Mouse (Mus musculus) c-Kit-negative CD71-positive TER-119-positive erythroid progenitor cells, embryonic 14.5 days (primary cell): ENCODE results near the gene Reep3.
"Not testable (repeated sequence)": the region's sequence is repeated elsewhere in the genome, so short reads cannot be mapped to it uniquely, and the experiment has no call there.

ENCODE experiments used
- DNase-seq: peaks from one replicate; pipeline ENCODE4 v3.0.0-alpha.2; 2013; ENCODE audit warnings: low read depth, low spot score

Gene Reep3

DNA sequence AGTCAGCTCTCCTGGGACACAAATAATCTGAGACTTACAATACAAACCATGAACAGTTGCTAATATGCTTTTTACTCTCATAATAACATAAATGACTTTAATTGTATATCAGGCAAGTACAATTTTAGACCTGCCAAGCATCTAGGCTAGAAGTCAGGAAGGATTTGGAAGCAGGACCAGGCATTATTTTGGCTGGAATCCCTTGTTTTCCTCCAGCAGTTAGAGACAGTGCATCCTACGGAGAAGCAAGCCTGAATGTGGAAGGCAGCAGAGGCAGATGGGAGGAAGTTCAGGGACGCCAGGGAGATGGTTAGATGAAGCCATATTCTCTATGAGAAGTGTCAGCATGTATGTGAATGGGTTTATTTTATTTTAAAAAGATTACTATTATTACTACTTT is 79.4 kb downstream of the Reep3 start:
- DNase-seq: no peak

DNA sequence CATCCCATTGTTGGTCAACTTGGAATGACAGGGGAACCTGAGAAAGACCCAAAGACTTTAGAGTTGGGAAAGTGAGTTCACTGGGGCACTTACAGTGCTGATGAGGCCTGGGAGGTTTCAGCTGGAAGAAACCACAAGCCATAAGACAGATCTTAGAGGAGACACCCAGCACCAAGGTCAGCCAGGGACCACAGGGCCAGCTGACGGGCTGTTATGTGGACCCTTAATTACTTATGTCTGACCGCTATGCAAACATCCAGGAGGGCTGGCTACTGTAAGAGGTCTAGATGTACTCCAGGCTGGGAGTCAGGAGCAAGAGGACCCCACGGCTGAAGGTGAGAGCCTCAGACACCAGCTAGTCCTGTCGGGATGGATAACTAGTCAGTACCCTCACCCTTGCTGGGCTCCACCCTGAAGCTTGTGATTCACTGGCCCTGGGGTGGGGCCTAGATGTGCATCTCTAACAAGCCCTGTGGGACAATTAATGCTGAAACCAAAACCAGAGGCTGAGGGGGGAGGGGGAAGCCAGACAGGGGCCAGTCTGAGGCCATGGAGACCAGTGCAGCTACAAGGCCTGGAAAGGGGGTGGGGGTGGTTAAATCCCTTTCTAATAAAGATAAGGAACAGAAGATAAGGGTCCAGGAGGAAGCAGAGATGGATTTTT is 80.0 kb downstream of the Reep3 start:
- no peak for DNase-seq

DNA sequence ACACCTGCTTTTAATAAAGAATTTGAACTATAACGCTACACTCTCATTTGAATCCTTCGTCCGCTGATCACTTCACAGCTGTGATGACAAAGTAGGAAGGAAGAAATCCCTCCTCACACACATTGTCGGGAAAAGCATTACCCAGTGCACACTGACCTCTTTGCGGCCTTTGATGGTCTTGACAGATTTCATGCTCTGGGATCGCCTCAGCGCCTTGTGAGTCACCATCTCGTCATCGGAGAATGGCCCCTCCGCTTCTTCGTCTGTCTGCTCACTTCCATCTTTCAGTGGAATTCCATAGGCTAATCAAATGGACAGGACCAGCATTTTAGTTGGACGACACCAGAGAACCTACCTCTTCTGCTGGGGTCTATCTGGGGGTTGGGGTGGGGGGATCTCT is 82.0 kb downstream of the Reep3 start:
- no peak for DNase-seq

DNA sequence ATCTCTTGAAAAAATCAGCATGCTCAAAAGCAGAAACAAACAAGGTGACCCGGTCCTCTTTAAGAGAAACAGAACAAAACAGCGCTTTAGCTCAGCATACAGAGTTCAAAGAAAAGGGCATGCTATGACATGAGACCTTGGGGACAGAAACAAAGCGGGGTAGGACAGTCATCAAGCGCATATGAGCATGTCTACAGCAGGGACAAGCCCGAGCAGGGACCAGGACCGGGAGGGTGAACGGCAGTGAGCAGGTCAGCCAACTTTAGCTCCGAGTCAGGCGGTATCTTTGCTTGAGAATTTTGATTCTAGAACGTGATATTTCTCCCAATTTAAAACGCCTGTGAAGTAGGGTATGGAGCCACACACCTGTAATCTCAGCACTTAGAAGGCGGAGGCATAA is 86.2 kb downstream of the Reep3 start:
- no peak for DNase-seq

DNA sequence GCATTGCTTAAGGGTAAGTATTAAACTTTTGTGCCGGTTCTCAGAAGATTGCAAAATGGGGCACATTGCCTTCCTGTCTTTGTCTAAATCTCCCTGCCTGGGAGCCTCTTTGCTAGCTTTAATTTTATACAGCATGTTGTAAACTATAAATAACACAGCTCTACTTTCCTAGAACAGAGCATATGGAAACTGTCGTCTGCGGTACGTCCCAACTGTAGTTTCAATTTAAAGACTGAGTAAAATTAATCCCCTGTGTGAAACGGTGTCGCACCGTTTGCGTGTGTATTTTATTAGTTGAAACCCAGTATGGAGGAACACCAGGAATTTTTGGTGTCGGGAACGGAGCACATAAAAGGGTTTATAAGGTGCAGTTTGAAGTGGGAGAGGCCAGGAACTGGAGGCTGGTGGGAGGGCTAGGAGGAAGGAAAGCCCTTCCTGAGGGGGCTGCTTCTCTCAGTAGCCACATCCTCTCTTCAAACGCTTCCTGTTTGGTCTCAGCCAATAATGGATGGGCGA is 92.2 kb downstream of the Reep3 start:
- no peak for DNase-seq

DNA sequence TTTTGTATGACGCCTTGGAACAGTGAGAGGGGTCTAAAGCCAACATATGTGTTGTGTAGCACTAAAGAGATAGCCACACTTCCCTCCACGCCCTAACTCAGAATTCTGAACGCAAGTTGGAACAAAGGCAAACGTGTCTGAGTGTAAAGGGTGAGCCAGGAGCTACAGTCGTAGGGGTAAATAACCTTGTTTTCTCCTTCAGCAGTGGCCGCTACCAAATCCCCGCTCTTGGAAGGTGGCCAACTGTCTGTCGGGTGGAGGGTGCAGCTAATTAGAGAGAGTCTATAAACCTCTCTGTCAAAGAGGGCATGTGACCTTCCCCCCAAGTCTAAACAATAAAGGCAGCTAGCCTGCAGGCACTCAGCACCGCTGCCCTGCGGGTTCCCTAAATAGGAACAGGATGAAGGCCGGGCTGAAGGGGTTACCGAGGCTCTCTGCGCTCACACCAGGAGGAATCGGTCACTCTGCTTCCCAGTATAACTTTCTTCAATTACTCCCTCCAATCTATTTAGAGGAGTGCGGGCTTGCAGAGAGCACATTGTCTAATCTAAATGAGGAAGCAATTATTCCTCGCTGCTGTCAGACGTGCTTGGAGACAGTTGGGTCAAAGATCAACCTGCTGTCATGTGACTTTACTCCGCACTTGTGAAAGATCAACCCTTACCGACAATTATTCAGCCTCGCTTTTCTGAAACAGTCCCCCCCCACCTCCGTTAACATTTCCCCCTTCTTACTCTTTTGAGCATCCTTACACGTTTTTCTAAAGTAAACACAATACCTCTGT is 92.8 kb downstream of the Reep3 start:
- no peak for DNase-seq

DNA sequence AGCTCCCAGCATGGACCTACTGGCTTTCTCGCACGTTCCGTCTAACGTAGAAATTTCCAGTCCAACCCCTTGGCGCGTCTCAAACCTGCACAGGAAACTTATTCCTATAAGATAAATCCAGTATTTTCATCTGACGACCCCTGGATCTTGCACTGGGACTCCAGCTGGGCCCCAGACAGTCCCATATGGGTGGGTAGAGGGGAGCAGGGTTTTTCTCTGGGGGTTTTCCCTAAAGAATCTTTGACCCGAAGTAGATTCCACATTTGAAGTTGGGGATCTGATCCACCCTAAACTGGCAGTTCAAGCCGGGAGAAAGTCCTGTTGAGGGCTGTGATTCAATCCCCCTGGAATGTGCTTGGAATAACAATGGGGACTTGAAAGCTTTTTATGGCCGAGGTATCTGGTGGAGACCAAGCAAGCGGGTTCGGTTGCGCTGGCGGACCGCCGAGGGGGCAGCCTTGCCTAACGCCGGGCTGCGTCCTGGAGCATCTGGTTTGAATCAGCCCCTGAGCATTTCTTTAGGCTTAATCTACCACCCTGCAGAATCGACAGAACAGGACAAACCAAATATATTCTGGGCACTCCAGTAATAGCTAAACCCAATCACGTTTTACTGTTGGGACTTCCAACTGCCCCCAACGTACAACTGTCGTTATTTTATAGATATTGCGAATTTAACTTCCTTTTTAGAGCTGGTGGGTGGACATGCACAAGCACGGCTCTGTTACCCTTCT is 93.6 kb downstream of the Reep3 start:
- no peak for DNase-seq

DNA sequence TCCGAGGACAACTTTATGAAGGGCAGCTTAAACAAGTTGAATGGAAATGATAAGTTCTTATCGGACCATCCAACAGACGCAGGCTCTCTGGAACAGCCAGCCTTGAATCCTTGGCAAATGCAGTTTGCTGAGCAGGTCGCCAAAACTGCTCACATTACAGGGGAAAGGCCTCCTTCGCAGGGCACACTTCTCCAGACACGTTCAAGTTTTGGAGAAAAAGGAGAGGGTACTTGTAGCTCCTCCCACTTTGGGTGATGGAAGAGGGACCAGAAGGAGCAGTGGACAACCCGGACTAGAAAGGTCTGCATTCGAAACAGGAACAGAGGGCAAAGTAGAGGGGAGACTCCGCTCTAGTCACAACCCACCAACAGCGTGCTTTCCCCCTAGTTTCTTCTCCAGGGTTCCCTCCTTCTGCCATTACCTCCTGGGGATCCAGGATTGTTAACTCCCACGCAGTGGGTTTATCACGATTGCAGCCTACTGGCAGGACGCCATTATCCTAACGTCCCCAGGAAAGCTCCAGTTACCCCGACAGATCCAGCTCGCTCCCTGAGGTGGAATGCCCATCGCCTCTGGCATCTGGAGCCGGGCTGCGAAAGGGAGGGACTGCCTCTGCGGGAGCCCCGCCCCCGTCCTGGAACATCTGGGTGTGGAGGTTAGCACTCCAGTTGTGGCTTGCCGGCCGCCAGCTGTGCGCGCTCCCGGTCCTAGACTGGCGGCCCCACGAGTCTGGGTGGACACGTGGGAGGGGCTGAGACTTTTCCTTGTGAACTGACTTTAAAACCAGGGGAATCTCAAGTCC is 94.3 kb downstream of the Reep3 start:
- no peak for DNase-seq

DNA sequence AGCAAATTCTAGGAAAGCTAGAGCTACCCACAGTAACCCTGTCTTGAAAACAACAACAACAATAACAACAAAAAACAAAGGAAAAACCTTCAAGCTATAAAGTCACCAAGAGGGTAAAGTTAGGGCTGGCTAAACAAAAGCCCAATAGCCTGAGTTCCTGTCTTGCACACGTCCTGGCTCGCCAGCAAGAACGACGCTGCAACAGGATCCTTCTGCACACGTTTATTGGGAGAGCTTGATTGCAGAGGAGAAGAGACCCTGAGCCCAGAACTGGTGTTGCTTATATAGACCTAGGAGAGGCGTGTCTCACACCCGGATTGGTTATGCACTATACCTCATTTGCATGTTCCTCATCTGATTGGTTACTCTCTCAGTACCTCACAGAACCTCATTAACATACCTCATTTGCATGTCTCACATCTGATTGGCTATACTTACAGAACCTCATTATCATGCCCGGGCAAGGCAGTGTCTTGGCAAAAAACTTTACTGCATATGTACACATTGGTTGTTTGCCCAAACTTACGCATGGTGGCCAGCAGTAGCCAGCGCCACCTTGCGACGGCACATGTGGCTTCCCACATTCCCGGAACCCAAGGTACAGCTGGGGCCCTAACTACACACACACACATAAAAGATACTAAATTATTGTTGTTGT is 95.7 kb downstream of the Reep3 start:
- not testable (repeated sequence) for DNase-seq

DNA sequence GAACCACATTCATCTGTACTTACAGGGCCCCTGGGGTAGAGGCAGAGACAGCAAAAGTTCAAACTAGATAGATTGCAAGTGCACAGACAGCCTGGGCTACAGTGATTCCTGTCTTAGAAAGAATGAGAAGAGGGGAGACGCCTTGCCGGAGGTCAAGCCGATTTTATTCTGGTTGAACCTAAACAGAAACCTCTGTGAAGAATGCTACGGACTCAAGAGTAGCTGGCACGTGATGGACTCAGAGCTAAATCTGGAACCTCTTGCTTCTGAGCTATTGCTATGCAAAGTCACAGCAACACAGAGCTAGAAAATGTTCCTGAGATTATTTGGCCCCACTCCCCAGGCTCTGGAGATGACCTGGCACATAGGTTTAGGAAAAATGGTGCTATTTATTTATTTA is 96.6 kb downstream of the Reep3 start:
- no peak for DNase-seq

DNA sequence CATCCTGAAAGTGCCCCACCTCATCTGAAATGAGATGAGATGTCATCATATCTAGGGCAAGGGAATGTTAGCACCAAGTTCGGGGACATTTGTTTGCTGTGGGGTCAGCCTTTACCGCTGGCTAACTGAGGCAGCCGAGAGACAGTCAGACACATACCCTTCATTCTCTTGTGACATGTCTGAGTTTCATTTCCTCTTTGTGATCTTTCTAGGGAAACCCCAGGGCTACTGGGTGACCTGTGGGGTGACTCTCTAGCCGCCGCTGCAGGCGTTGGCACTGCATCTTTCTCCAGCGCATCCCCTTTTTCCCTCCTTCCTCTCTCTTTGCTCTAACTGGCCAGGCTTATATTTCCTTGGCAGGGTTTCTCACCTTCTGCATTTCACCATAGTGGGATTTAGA is 98.0 kb downstream of the Reep3 start:
- no peak for DNase-seq

DNA sequence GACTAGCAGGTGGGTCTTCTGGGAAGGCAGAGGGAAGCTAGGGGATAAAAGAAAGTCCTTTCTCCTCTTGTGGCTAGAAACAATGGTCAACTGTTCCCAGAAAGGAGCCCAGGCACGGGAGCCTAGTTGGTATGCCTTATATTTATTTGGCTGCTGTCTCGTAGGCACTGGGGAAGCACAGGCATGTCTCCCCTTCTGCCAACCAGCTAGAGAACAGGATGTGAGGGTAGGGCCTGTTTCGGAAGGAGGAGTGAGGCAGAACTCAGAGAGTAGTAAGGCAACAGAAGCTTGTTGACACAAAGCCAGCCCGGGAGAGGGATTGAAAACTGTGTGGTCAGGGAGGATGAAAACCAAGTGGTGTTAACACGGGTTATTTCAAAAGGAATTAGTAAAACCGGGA is 101.6 kb downstream of the Reep3 start:
- DNase-seq: no peak

DNA sequence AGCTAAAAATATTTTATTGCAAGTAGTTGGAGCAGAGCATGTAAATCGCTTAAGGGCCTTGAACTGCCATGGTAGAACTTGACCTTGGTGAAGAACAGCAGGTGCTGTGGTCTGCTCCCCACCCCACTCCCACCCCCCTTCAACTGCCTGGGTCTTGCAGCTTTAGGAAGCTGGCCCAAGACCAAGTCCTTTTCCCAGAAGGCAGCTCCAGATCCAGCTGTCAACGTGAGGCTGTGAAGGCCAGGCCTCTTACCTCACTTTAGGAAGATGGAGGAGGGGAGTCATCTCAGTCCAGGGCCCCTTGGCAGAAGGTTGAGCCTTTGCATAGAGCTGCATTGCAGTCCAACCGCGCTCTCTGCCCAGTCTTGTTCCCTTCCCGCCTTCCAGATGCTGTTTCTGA is 102.3 kb downstream of the Reep3 start:
- no peak for DNase-seq

DNA sequence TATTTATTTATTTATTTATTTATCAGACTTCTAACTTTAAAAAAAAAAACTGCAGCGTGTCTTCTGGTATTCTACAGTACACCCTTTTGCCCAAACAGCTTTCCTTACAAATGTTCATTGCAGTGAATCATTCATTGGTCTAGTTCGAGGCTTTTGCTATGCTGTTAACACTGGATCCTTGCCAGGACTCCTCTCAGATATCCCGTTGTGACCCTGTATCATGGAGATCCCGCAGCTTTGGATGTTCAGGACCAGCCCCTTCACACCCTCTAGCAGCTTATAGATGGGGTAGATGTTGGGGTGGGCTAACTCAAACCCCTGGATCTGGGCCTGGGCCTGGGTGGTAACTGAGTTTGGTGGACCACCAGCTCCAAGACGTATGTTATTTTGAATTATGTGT is 104.2 kb downstream of the Reep3 start:
- DNase-seq: no peak

DNA sequence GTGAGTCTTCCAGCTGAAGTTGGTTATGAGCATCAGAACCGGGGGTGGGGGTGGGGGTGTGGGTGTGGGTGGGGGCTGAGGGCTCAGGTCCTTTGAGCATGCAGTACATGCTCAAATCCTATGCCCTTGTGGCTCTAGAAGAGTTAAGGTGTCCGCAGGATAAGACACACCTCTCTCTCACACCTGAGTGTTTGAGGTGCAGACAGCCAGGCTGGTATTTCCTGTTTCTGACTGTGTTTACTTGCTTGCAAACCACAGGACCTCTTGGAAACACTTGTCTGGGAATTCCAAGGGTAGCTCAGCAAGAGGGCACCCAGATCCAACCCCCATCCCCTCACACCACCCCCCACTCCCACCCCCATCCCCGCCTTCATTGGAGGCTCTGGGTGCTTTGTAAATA is 106.2 kb downstream of the Reep3 start:
- DNase-seq: no peak

DNA sequence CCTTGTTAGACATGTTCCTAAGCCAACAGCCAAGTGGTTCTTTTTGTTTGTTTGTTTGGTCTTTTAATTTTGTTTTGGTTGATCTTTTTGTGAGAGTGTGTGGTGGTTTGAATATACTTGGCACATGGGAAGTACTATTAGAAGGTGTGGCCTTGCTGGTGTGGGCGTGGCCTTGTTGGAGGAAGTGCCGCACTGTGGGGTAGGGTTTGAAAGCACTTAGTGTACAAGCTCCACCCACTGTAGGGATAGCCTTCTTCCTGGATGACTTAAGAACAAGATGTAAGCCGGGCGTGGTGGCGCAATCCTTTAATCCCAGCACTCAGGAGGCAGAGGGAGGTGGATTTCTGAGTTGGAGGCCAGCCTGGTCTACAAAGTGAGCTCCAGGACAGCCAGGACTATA is 113.7 kb downstream of the Reep3 start:
- no peak for DNase-seq

DNA sequence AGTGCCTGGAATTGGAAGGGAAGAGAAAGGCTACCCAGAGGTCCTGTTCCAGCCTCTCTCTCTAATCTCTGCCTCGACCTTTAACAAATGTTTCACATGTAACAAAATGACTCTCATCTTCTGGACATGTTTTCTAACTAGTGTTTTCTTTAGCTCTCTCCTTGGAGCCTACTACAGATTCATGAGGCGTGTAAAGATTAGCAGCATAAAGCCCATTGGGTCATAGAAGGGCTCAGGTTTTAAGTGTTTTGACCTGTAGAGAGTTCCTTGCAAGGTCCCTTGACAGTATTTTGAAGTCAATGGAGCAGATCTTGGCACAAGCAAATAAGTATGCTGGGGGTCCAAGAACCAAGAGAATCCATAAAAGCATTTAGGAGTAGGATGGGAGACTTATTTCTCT is 118.5 kb downstream of the Reep3 start:
- DNase-seq: no peak

DNA sequence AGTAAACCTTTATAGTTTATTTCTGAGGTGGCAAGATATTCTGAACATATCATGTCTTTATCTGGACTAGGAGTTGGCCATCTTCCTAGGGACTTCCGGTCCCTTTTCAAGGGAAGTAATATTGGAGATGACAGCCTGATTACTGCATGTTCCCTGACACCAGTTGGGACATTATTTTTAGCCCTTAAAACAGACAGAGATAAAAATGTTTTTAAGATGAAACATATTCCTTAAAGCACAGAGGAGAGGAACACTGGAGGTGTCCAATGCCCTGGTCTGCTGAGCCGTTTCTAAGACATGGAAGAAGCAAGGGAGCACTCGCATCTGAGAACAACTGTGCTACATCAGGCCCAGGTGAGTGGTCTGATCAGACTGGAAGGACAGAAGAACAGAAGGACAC is 119.7 kb downstream of the Reep3 start:
- no peak for DNase-seq

DNA sequence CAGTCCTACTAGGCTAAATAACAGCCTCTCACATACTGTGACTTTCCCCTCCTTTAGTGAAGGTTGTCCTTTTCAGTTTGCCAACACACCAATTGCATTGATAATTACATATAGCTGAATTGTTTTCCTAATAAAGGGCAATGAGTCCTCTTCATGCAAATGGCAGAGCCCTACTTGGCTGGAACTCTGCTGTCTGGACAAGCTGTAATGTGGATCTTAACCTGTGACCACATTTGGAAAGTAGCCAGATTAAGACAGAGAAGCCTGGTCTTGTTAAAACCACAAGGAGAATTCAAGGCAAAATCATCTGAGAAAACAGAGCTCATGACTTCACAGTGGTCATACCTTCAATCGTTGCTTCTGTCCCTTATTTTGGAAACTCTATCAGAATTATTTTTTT is 121.3 kb downstream of the Reep3 start:
- DNase-seq: no peak

DNA sequence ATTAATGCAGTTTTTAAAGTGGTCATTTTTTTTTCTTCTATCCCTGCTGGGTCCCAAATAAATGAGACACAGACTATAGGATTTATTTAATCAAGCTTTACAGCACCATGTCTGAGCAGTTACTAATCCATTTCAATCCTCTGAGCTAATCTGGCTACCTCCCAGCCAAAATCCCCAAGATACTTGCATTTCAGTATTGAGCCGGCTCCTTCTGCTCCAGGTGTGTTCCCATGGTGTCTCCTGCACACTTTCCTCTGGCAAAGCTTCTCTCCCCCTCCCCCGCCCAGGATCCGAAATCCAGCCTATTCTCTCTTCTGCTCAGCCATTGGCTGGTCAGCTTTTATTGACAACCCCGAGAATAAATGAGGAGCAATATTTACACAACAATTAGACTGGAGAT is 122.3 kb downstream of the Reep3 start:
- DNase-seq: no peak

DNA sequence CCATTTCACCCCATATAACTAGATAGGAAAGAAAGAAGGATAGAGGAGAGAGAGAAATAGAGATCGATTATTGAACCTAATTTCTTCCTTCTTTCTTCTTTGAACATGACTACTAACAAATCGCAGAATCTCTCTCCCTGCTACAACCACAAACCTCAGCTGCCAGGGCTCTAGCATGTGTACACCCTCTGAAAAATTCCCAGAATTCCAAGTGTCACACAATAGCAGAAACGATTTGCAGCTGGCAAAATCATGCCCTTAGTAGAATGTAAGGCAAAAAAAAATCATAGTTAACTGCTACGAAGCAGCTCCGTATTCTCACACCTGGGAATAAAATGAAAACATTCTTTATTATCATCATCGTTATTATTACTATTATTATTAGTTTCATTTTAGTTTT is 122.9 kb downstream of the Reep3 start:
- DNase-seq: no peak
